Mouse (Mus musculus) embryonic fibroblast, embryonic 13.5 days (primary cell): ENCODE data around the gene Pdcl2.

Experiments used
- CTCF ChIP-seq: IDR thresholded peaks from 2 replicates; pipeline ENCODE4 v1.5.1; 2011; ENCODE audit warnings: mild to moderate bottlenecking, control low read depth, low read length, moderate library complexity, borderline replicate concordance; ENCODE audit not compliant: insufficient read depth
- POLR2A ChIP-seq: IDR thresholded peaks from 2 replicates; pipeline ENCODE4 v1.6.1; 2011; ENCODE audit warnings: low read depth, mild to moderate bottlenecking, control low read depth, low read length, moderate library complexity

- no peak for TF ChIP-seq CTCF
- TF ChIP-seq POLR2A, result no peak
Observed at GRCm38 (mm10) chr5:76302009-76302408, 28.9 kb downstream of the Pdcl2 start.
